Mouse (Mus musculus) megakaryocyte progenitor cell, adult 5-6 weeks (primary cell): ENCODE results near the gene C130026I21Rik. TPM values are rescaled to one million over a fixed set of nuclear protein-coding genes. Genes with fewer than 3 reads are reported as not detected.
A peak's percentile ranks its signal among the peaks of the same experiment; 100 is the strongest.
"Not testable (repeated sequence)": the region's sequence is repeated elsewhere in the genome, so short reads cannot be mapped to it uniquely, and the experiment has no call there.

Experiments
- ATAC-seq: replicated peaks from 2 replicates; pipeline ENCODE4 v1.8.0; 2016; ENCODE audit warnings: mild to moderate bottlenecking, moderate TSS enrichment, inconsistent platforms; ENCODE audit not compliant: poor library complexity
- total RNA-seq, 2 experiments: library from RNA; stranded (forward) in 1 of 2; stranded (reverse) in 1 of 2; fragments of 157-497, 149-512 nt in 1 of 2; fragments of 200-1000 nt in 1 of 2; gene quantifications; 2 replicates each; pipeline versions ENCODE4 v1.2.3 to v1.2.4; 2015 to 2017

The C130026I21Rik gene
- total RNA-seq, 2 experiments from 2014 or later: 10.6 to 16.1 TPM

- not testable (repeated sequence) for ATAC-seq
Observed at GRCm38 (mm10) chr1:85035801-85036200, 234.6 kb downstream of the C130026I21Rik start.

- ATAC-seq: not testable (repeated sequence)
Observed at GRCm38 (mm10) chr1:85034394-85034793, 236.0 kb downstream of the C130026I21Rik start.

- not testable (repeated sequence) for ATAC-seq
Observed at GRCm38 (mm10) chr1:85033616-85034015, 236.8 kb downstream of the C130026I21Rik start.

GRCm38 (mm10) chr1:85030211-85030610 is 240.2 kb downstream of the C130026I21Rik start:
- not testable (repeated sequence) for ATAC-seq

- not testable (repeated sequence) for ATAC-seq
Observed at GRCm38 (mm10) chr1:85011933-85012332, 258.4 kb downstream of the C130026I21Rik start.

- not testable (repeated sequence) for ATAC-seq
Observed at GRCm38 (mm10) chr1:85010947-85011346, 259.4 kb downstream of the C130026I21Rik start.

GRCm38 (mm10) chr1:85007737-85008136 is 262.6 kb downstream of the C130026I21Rik start:
- ATAC-seq: not testable (repeated sequence)

- not testable (repeated sequence) for ATAC-seq
Observed at GRCm38 (mm10) chr1:84999241-84999640, 271.1 kb downstream of the C130026I21Rik start.

- ATAC-seq: not testable (repeated sequence)
Observed at GRCm38 (mm10) chr1:84996305-84996704, 274.1 kb downstream of the C130026I21Rik start.

GRCm38 (mm10) chr1:84994461-84994860 is 275.9 kb downstream of the C130026I21Rik start:
- ATAC-seq: not testable (repeated sequence)

- peak; percentile 17; the same call in 1 of the 2 replicates for ATAC-seq
Observed at GRCm38 (mm10) chr1:84993688-84994319, 276.6 kb downstream of the C130026I21Rik start.

GRCm38 (mm10) chr1:84993235-84993634 is 277.1 kb downstream of the C130026I21Rik start:
- peak; percentile 20; the same call in 1 of the 2 replicates for ATAC-seq

- ATAC-seq: not testable (repeated sequence)
Observed at GRCm38 (mm10) chr1:84992827-84993226, 277.5 kb downstream of the C130026I21Rik start.

GRCm38 (mm10) chr1:84989044-84989443 is 281.3 kb downstream of the C130026I21Rik start:
- ATAC-seq: not testable (repeated sequence)

GRCm38 (mm10) chr1:84987729-84988128 is 282.6 kb downstream of the C130026I21Rik start:
- ATAC-seq: not testable (repeated sequence)

- ATAC-seq: not testable (repeated sequence)
Observed at GRCm38 (mm10) chr1:84961779-84962178, 308.6 kb downstream of the C130026I21Rik start.

GRCm38 (mm10) chr1:84957713-84958112 is 312.7 kb downstream of the C130026I21Rik start:
- ATAC-seq: not testable (repeated sequence)

GRCm38 (mm10) chr1:84956771-84957170 is 313.6 kb downstream of the C130026I21Rik start:
- not testable (repeated sequence) for ATAC-seq

- no peak for ATAC-seq
Observed at GRCm38 (mm10) chr1:84952456-84953181, 317.7 kb downstream of the C130026I21Rik start.

- ATAC-seq: no peak
Observed at GRCm38 (mm10) chr1:84951566-84951965, 318.8 kb downstream of the C130026I21Rik start.

- ATAC-seq: no peak
Observed at GRCm38 (mm10) chr1:84947390-84947789, 323.0 kb downstream of the C130026I21Rik start.

- no peak for ATAC-seq
Observed at GRCm38 (mm10) chr1:84945950-84946349, 324.4 kb downstream of the C130026I21Rik start.
